Mouse (Mus musculus) liver, adult 2 months (tissue): Measurements from ENCODE around the gene Slc22a17. TPM values are rescaled to one million over a fixed set of nuclear protein-coding genes. Genes with fewer than 3 reads are reported as not detected.
"Not testable (repeated sequence)": the region's sequence is repeated elsewhere in the genome, so short reads cannot be mapped to it uniquely, and the experiment has no call there.

ENCODE experiments used
- DNase-seq: peaks from one replicate; pipeline ENCODE4 v3.0.0-alpha.2; 2011; ENCODE audit warnings: low read depth, low spot score; ENCODE audit errors: extremely low read depth
- H3K27ac ChIP-seq: fragments of 200-500 bp; replicated peaks from 2 replicates; pipeline ENCODE4 v1.5.1; 2012; ENCODE audit warnings: low read depth, mild to moderate bottlenecking, control low read depth, inconsistent platforms, low read length; ENCODE audit not compliant: insufficient read depth
- H3K27me3 ChIP-seq: fragments of 200-500 bp; 2 replicates; pipeline ENCODE4 v1.6.1; 2012; ENCODE audit warnings: mild to moderate bottlenecking, moderate library complexity, low read length, inconsistent platforms; ENCODE audit not compliant: control insufficient read depth, insufficient read depth
- H3K36me3 ChIP-seq: fragments of 200-500 bp; 2 replicates; pipeline ENCODE4 v1.6.1; 2012; ENCODE audit warnings: low read length, inconsistent platforms; ENCODE audit not compliant: control insufficient read depth, insufficient read depth
- H3K4me1 ChIP-seq: fragments of 200-500 bp; 2 replicates; pipeline ENCODE4 v1.6.1; 2011; ENCODE audit warnings: low read length; ENCODE audit not compliant: control insufficient read depth, insufficient read depth
- H3K4me3 ChIP-seq: fragments of 200-500 bp; 2 replicates; pipeline ENCODE4 v1.5.1; 2011; ENCODE audit warnings: low read depth, mild to moderate bottlenecking, control low read depth, low read length, moderate library complexity; ENCODE audit not compliant: insufficient read depth
- H3K79me2 ChIP-seq: fragments of 200-500 bp; 2 replicates; pipeline ENCODE4 v1.6.1; 2012; ENCODE audit warnings: inconsistent platforms, mild to moderate bottlenecking, low read length, moderate library complexity; ENCODE audit not compliant: control insufficient read depth, insufficient read depth
- H3K9ac ChIP-seq: fragments of 200-500 bp; 2 replicates; pipeline ENCODE4 v1.6.1; 2012; ENCODE audit warnings: low read depth, mild to moderate bottlenecking, control low read depth, inconsistent platforms, low read length
- CTCF ChIP-seq: fragments of 200-500 bp; IDR thresholded peaks from 2 replicates; pipeline ENCODE4 v1.5.1; 2011; ENCODE audit warnings: low read depth, low read length, control low read depth
- POLR2A ChIP-seq: fragments of 200-500 bp; IDR thresholded peaks from 2 replicates; pipeline ENCODE4 v1.6.1; 2011; ENCODE audit warnings: low read length, control low read depth; ENCODE audit not compliant: insufficient read depth; ENCODE audit errors: extremely low read depth
- WGBS: fragments of 180-500 bp; shearing (Covaris S2); methylation state at CpG from one replicate; pipeline ENCODE4 v1.1.7; 2018; 5-methylcytosine and 5-hydroxymethylcytosine counted together
- polyA plus RNA-seq: library from polyadenylated mRNA; depleted of rRNA; stranded (reverse); fragments of >200 nt; gene quantifications from 2 replicates; pipeline ENCODE4 v1.2.3, GENCODE M21; 2012
- total RNA-seq: library from RNA; depleted of rRNA; stranded (reverse); fragments of >200 nt; gene quantifications from 2 replicates; pipeline ENCODE4 v1.2.3, GENCODE M21; 2014

Slc22a17 gene
- total and polyA plus RNA-seq, 2 experiments = 0.46 to 2.7 TPM

DNA sequence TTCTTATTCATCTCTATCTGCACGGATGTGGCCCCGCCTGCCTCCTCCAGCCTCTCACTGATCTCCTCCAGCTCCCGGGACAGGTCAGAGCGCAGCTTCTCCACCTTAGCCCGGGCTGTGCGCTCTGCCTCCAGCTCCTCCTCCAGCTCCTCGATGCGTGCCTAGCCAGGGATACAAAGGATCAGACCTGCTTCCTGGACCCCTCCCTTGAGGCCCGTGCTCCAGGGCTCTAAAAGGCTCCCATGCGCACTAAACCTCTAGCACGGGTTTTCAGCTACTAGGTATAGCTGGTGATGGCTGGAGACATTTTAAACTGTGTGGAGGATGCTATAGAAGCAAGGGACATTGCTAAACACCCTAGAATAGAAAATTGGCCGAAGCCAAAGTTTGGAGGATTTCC, 37.6 kb upstream of the Slc22a17 start:
- Histone ChIP-seq H3K4me1 (no peaks in the 10 kb centered on the region), H3K27ac (no peak overlapping the region), H3K79me2 (no peaks in the 10 kb centered on the region), H3K27me3 (no peaks in the 10 kb centered on the region), H3K9ac (no peak overlapping the region), H3K36me3 (no peaks in the 10 kb centered on the region), H3K4me3 (no peak overlapping the region)
- 54% methylated on average over 12 of the region's 12 CpGs for WGBS
- TF ChIP-seq POLR2A (no peak), CTCF (no peak)
- no peak for DNase-seq

DNA sequence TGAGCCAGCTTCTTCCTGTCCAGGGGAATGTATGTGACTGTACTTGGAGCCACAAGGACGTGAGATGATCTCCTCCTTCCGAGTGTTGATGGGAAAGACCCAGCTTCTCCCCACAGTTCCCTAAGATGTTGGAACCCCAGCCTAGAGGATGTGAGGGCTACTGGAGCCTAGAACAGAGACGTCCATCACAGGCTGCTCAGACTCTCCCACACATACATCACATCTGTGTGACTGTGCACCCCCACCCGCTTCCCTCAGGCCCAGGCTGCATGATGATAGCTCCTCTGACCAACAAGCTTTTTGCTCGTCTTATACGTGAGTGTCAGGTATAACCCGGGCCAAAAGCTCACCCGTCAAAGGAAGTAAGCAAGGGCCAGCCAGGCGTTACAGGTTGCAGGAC, 35.8 kb upstream of the Slc22a17 start:
- DNase-seq = no peak
- WGBS = 78% methylated on average over 9 of the region's 9 CpGs

DNA sequence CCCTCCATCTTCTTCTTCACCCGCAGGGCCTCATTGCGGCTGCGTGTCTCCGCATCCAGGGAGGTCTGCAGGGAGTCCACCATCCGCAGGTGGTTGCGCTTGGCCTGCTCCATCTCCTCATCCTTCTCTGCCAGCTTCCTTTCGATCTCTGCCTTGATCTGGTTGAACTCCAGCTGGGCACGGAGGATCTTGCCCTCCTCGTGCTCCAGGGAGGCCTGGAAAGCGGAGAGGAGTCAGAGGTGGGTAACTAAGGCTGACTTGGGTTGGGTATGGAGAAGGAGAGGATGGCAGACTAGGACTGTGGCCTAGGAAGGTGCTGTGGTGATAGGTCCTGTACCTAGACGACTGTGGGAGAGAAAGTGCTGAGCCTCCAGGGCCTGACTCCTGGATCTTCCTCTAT, 34.1 kb upstream of the Slc22a17 start:
- H3K27me3 ChIP-seq, H3K4me1 ChIP-seq, H3K79me2 ChIP-seq, H3K36me3 ChIP-seq, H3K9ac ChIP-seq, H3K27ac ChIP-seq, DNase-seq, H3K4me3 ChIP-seq: not testable (repeated sequence)
- 94% methylated on average over 11 of the region's 11 CpGs for WGBS

More for the DNA sequence above, 35.8 kb upstream of the Slc22a17 start:
- no peak overlapping the region for H3K4me3 ChIP-seq
- no peak for TF ChIP-seq POLR2A
- no peak for TF ChIP-seq CTCF
- no peaks in the 10 kb centered on the region for H3K27me3 ChIP-seq
- H3K4me1 ChIP-seq = no peaks in the 10 kb centered on the region
- no peaks in the 10 kb centered on the region for H3K79me2 ChIP-seq
- no peaks in the 10 kb centered on the region for H3K36me3 ChIP-seq
- no peak overlapping the region for H3K9ac ChIP-seq
- no peak overlapping the region for H3K27ac ChIP-seq

DNA sequence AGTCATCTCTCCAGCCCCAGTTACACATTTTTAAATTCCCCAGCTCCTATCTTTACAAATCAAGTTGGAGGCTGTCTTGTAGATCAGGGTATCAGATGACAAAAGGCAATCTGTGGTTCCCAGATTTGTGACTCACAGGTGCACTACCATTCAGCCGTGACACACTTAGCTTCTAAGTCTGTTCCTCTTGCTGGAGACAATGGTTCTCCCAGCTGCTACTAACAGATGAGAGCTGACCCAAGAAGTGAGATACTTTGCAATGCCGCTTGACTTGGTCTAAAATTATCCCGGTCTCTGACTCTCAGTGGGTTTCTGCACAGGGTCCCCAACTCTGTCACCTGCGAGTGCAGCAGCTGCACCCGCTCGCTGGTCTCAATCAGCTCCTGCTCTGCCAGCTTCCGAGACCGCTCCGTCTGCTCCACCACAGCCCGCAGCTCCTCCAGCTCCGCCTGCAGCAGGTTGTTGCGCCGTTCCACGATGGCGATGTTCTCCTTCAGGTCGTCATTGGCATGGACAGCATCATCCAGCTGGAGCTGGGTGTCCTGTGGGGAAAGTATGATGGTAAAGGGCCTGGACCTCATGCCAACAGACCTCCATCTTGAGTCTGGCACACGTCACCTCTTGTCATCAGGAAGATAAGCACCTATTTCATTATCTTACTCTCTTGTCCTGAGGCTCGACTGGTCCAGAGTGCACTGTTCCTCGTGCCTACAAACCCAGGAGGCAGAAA, 33.2 kb upstream of the Slc22a17 start:
- no peak overlapping the region for H3K9ac ChIP-seq
- no peaks in the 10 kb centered on the region for H3K79me2 ChIP-seq
- H3K27ac ChIP-seq = no peak overlapping the region
- no peak overlapping the region for H3K4me3 ChIP-seq
- no peaks in the 10 kb centered on the region for H3K4me1 ChIP-seq
- no peak for DNase-seq
- 81% methylated on average over 19 of the region's 19 CpGs for WGBS
- no peaks in the 10 kb centered on the region for H3K27me3 ChIP-seq
- H3K36me3 ChIP-seq = no peaks in the 10 kb centered on the region
- TF ChIP-seq CTCF (no peak), POLR2A (no peak)

DNA sequence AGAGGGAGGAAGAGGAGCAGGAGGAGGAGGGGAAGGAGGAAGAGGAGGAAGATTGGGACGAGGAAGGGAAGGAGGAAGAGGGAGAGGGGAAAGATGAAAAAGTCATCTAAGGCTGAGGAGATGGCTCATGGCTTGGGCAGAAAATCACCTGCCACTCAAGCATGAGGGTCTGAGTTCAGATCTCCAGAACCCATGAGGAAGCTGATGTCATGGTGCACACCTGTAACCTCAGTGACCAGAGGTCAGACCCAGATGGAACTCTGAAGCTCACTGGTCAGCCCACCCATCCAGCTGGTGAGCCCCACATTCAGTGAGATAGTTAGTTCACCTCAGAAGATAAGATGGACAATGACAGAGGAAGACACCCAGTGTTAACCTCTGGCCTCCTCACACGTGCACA, 32.0 kb upstream of the Slc22a17 start:
- Histone ChIP-seq H3K27me3 (no peaks in the 10 kb centered on the region), H3K27ac (no peak overlapping the region), H3K4me1 (no peaks in the 10 kb centered on the region), H3K4me3 (no peak overlapping the region), H3K9ac (no peak overlapping the region), H3K79me2 (no peaks in the 10 kb centered on the region), H3K36me3 (no peaks in the 10 kb centered on the region)
- DNase-seq = no peak
- whole genome bisulfite sequencing = 52% methylated on average over 2 of the region's 2 CpGs
- no peak for TF ChIP-seq POLR2A
- TF ChIP-seq CTCF = no peak

DNA sequence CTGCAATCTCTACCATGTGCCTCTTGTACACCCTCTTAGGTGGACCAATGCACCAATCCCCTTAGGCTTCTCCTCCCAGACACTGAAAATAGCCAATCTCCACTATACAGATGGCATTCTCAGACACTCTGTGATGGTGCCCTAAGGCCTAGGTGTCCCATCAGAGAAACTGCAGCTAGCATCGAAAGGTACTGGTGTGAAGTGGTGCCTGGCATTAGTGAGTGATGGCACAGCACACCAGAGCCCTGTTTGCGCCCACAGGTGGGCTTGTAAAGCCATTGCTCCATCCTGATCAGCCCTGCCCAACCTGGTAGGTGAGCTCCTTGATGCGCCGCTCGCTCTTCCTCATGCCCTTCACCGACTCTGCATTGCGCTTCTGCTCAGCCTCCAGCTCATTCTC, 31.0 kb upstream of the Slc22a17 start:
- no peak overlapping the region for H3K27ac ChIP-seq
- WGBS = 92% methylated on average over 7 of the region's 7 CpGs
- DNase-seq = no peak
- H3K79me2 ChIP-seq = no peaks in the 10 kb centered on the region
- H3K9ac ChIP-seq = no peak overlapping the region
- no peaks in the 10 kb centered on the region for H3K36me3 ChIP-seq
- TF ChIP-seq CTCF (no peak), POLR2A (no peak)
- H3K4me1 ChIP-seq = no peaks in the 10 kb centered on the region
- no peak overlapping the region for H3K4me3 ChIP-seq
- H3K27me3 ChIP-seq = no peaks in the 10 kb centered on the region
